Mouse (Mus musculus) brain, adult 2 months (tissue): ENCODE results near the gene Gm12695.

Experiments
- DNase-seq: peaks from one replicate; pipeline ENCODE4 v3.0.0; 2011; ENCODE audit warnings: low read depth, low spot score

The Gm12695 gene

DNA sequence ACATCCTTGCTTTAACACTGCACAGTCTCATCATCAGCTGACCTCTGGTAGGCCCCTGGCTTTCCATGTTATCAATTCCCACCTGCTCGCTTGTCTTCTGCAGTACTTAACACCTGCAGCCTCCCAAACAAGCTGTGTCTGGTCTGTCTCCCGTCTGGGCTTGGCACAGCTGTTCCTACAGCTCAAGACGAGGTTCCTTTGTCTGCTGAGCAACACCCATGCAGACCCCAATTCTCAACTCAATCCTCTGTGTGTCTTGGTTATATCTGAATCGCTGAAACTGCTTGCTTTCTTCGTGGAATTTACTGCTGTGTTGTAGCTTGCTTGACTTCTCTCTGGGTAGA is 86.8 kb downstream of the Gm12695 start:
- no peak for DNase-seq

DNA sequence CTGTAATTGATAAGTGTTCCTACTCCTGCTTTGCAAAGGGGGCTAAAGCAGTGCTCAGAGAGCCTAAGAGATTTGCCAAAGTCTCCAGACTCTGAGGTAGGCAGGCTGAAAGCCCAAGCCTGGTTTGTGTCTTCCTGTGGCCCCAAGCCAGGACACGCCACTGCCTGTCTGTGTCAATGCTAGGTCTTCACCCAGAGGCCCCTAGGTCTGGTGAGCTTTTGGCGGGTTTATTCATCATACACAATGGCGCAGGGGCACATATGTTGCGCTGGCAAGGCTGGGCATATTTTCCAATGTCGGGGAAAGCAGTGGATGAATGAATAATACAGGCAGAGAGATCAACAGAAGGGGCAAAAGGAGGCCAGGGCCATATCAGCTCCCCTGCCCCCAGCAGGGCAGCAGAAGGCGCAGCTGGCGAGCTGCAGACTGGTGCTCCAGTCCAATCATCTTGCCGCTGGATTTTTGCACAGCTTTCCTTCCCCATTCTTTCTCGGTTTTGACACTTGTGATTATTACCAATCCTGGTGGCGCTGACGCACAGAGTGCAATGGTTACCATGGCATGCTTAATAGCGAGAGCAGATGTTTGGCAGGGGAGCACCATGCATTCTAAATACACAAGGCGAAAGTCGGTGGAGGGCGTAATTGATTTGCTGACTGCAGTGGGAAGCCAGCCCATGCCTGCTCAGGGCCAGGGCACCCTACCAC is 87.3 kb downstream of the Gm12695 start:
- DNase-seq = peak; percentile 61

DNA sequence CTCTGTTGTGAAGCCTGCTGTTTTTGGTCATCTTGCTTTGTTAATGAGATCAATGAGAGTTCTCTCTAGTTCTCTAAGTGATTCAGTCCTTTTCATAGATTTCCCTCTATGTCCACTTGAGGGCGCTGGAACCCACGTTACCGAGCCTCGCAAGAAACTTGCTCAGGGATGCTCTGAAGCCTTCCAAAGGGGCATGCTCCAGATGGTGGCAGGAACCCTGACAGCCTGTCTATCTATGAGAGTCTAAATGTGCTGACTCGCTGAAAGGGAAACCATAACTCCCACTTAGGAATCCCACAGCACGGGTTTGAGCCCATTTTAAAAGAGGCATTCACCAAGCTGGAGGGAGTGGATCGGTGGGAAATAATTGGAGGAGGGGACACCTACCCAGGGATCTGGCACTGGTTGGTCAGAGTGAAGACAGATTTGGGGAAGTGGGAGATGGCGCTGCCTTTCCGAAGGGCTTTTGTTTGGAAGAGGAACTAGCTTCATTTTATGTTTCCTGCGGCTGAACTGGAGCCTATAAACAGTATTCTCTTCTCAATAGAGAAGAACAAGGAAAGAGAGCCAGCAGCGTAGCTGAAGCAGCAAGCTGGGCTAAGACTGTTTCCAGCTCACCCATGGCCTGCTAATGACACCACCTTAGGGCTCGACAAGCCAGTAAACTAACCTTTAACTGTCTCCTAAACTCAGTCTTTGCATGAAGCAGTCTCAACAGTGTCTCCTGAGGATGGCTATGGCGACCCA is 88.2 kb downstream of the Gm12695 start:
- peak; percentile 90 for DNase-seq

DNA sequence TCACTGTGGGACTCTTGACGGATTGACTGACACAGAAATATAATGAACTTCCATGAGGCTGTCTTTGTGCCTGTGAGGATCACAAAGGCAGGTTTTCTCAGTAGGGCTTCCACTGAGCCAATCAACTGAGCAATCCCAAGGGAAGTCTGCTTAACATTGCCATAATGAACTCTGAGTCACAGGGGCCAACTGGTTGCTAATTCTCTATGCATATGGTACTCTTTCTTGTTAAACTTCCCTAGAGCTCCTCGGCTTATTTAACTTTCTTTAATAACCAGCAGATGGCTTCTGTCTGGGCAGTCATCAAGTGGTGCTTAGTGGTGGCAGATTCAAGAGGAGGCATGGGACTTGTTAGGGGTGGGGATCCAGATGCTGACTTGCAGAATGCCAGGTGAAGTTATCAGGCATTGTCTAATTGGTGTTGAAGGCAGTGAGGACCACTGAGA is 97.6 kb downstream of the Gm12695 start:
- DNase-seq = no peak

DNA sequence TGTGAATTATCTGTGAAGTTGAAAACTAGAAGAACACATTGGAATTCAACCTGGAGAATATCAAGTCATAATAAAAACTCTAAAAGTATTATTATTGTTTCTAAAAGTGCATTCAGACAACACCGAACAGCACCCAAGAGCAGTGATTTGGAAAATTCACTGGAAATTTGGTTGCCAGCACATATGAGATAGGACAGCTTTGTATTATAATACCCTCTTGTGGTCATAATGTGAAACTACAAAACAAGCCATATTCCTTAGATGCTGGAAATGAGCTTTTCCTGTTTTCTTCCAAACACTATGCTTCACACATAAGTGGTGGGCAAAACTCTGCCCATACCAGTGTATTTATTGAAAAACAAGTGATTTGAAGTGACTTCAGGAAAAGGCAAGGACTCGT is 101.5 kb downstream of the Gm12695 start:
- DNase-seq = peak; percentile 54

DNA sequence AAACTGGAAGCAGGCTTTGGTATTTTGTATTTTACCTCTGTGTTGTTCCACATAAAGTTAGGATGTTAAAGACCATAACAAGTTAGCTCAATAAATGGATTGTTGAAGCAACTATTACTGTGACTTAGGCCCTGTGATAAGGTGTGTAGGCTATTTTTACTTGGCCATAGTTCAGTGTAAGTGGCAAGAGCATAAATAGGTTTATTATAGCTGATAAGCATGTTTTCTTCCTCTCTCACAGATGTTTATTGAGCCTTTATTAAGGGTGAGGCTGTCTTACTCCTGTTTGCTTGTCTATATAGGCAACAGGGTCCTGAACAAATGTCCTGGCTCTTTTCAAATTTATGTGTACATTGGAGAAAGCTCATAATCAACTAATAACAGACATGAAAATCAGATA is 104.0 kb downstream of the Gm12695 start:
- DNase-seq = no peak

DNA sequence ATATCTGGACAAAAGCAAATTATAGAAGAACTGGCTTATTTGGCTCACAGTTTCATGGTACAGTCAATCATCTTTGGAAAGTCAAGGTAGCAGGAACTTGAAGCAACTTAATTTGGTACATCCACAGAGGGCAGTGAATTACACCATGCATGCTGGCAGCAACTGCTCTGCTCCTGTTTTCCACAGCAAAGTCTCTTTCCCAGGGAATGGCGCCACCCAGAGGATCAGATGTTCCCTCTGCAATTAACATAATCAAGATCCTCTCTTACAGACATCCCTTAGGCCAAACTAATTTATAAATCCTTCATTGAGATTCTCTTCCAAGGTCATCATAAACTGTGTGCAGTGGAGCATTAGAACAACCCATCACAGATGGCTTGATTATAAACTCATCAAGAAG is 104.8 kb downstream of the Gm12695 start:
- DNase-seq = peak; percentile 70
